Mouse (Mus musculus) thymus, adult 2 months (tissue): ENCODE results near the gene Slc26a8.

Source experiments
- CTCF ChIP-seq: fragments of 200-500 bp; IDR thresholded peaks from 2 replicates; pipeline ENCODE4 v1.5.1; 2012; ENCODE audit warnings: mild to moderate bottlenecking, control low read depth, low read length, moderate library complexity, borderline replicate concordance; ENCODE audit not compliant: control insufficient read depth, poor library complexity, insufficient read depth; ENCODE audit errors: extremely low read depth
- POLR2A ChIP-seq: fragments of 200-500 bp; IDR thresholded peaks from 2 replicates; pipeline ENCODE4 v1.6.1; 2012; ENCODE audit warnings: mild to moderate bottlenecking, low read length, control low read depth, moderate library complexity; ENCODE audit not compliant: control insufficient read depth, poor library complexity, insufficient read depth; ENCODE audit errors: extremely low read depth

DNA sequence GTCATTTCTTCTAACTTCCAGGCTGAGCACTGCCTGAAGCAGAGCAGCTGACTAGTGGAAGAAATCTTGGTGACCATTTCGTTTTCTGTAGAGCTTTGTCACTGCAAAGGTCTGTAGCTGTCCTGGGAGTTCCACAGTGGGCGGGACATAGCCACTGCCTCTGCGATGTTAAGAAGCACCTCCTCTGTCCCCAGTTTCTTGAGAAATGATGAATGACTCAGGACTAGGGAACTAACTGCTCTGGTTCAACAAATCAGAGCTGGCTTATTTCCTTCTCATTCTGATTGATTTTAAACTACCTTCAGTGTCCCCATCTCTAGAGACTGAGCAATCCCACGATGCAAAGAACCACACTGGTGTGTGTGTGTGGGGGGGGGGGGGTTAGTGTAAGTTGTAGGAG is 45.9 kb downstream of the Slc26a8 start:
- no peak for TF ChIP-seq CTCF
- no peak for TF ChIP-seq POLR2A
